Comparison of ENCODE assay signal across 23 mouse cellular contexts in genomic region chr3:105811146-105811545, GRCm38 (mm10). TPM values are rescaled to one million over a fixed set of nuclear protein-coding genes. Genes with fewer than 3 reads are reported as not detected.
"Had no signal": no experiment of that assay in that cellular context is flagged by ENCODE, and none has a peak within 500 bp of the region (broad histone marks: within the 10 kb centered on the region; RNA-seq: fewer than 3 reads in every experiment).

No protein-coding gene starts in this region.

- ATAC-seq: inflammation-experienced regulatory T-cells, adult 6 months; intestine, embryonic 16.5 days; midbrain, embryonic 13.5 days; midbrain, embryonic 16.5 days had no signal

- H3K36me3 ChIP-seq: lung, embryonic 15.5 days; midbrain, embryonic 10.5 days; midbrain, embryonic 13.5 days had no signal

- H3K27ac ChIP-seq: kidney, postnatal 0 days; layer of hippocampus, adult 2 months; lung, embryonic 15.5 days; midbrain, embryonic 10.5 days; midbrain, embryonic 13.5 days; stomach, postnatal 0 days had no signal

- H3K9ac ChIP-seq: lung, embryonic 15.5 days; midbrain, embryonic 13.5 days had no signal

- H3K4me3 ChIP-seq: layer of hippocampus, adult 2 months; lung, embryonic 15.5 days; midbrain, embryonic 10.5 days; midbrain, embryonic 13.5 days had no signal

- DNase-seq: kidney, adult 2 months; kidney, postnatal 25 days; layer of hippocampus, adult 9-11 months; lung, adult 18-20 months; lung, postnatal 10 days; lung, postnatal 4 days; thymus, adult 2 months; thymus, postnatal 14 days; thymus, postnatal 4 days had no signal

- H3K27me3 ChIP-seq: lung, embryonic 15.5 days; midbrain, embryonic 13.5 days had no signal

- H3K9me3 ChIP-seq: lung, embryonic 15.5 days; midbrain, embryonic 10.5 days; midbrain, embryonic 13.5 days had no signal

- H3K4me2 ChIP-seq: lung, embryonic 15.5 days; midbrain, embryonic 13.5 days had no signal

RNA-seq across cellular contexts. Expression of gene Adora3, which starts 59.5 kb away (rescaled TPM):
- polyA plus RNA-seq: midbrain, embryonic 10.5 days had no signal

RNA-seq across cellular contexts. Expression of gene Tmigd3, which starts 59.6 kb away (rescaled TPM):
- total RNA-seq: layer of hippocampus, postnatal 25 days; left cerebral cortex, adult 18-20 months had no signal
- polyA plus RNA-seq: inflammation-experienced regulatory T-cells, adult 6 months; midbrain, embryonic 10.5 days; midbrain, embryonic 13.5 days; midbrain, embryonic 16.5 days; neural tube, embryonic 11.5 days; neural tube, embryonic 14.5 days; stomach, embryonic 14.5 days had no signal
